Mouse (Mus musculus): ENCODE data around the gene Ngb.
A peak's percentile ranks its signal among the peaks of the same experiment; 100 is the strongest.

Gene Ngb

GRCm38 (mm10) chr12:87102165-87102631, at the start of gene Ngb:
TSS of gene Ngb (minus strand) at chr12:87102539.
- no peak for DNase-seq

- no peak for DNase-seq
These were observed 47.1 kb upstream of the Ngb start for GRCm38 (mm10) chr12:87149471-87149870.

GRCm38 (mm10) chr12:87148136-87148535, 45.8 kb upstream of the Ngb start:
- DNase-seq, result no peak

- peak; percentile 87 to 88 for DNase-seq
These were observed 45.2 kb upstream of the Ngb start, which contains the start of gene Pomt2 for GRCm38 (mm10) chr12:87147395-87148089. TSS of gene Pomt2 (minus strand) at chr12:87147968.

GRCm38 (mm10) chr12:87146966-87147365, 44.6 kb upstream of the Ngb start, which contains the start of gene Gstz1:
TSS of gene Gstz1 (plus strand) at chr12:87147165.
- peak; percentile 87 to 89 for DNase-seq

GRCm38 (mm10) chr12:87142156-87142555, 39.8 kb upstream of the Ngb start:
- DNase-seq, result no peak

- no peak for DNase-seq
These were observed 36.4 kb upstream of the Ngb start for GRCm38 (mm10) chr12:87138768-87139167.

GRCm38 (mm10) chr12:87138342-87138701, 36.0 kb upstream of the Ngb start:
- no peak for DNase-seq

- DNase-seq, result no peak
These were observed 35.4 kb upstream of the Ngb start for GRCm38 (mm10) chr12:87137439-87138341.

GRCm38 (mm10) chr12:87132784-87133183, 30.4 kb upstream of the Ngb start:
- no peak for DNase-seq

GRCm38 (mm10) chr12:87132210-87132609, 29.9 kb upstream of the Ngb start:
- no peak for DNase-seq

GRCm38 (mm10) chr12:87131619-87132018, 29.3 kb upstream of the Ngb start:
- DNase-seq, result peak; percentile 62 to 66

- DNase-seq, result no peak
These were observed 28.8 kb upstream of the Ngb start for GRCm38 (mm10) chr12:87131181-87131580.

GRCm38 (mm10) chr12:87130224-87130623, 27.9 kb upstream of the Ngb start:
- no peak for DNase-seq

- no peak for DNase-seq
These were observed 24.9 kb upstream of the Ngb start for GRCm38 (mm10) chr12:87127256-87127655.

- DNase-seq, result no peak
These were observed 19.7 kb upstream of the Ngb start for GRCm38 (mm10) chr12:87121918-87122589.

- no peak for DNase-seq
These were observed 5.1 kb upstream of the Ngb start for GRCm38 (mm10) chr12:87107357-87107977.

GRCm38 (mm10) chr12:87104796-87105195, 2.5 kb upstream of the Ngb start:
- DNase-seq, result no peak

- no peak for DNase-seq
These were observed 1.1 kb upstream of the Ngb start for GRCm38 (mm10) chr12:87103471-87103870.

GRCm38 (mm10) chr12:87100331-87100730, 2.0 kb downstream of the Ngb start:
- no peak for DNase-seq

- DNase-seq, result no peak
These were observed 8.7 kb downstream of the Ngb start for GRCm38 (mm10) chr12:87093671-87094070.

- DNase-seq, result no peak
These were observed 9.1 kb downstream of the Ngb start for GRCm38 (mm10) chr12:87093249-87093648.

GRCm38 (mm10) chr12:87091916-87092315, 10.4 kb downstream of the Ngb start:
- DNase-seq, result no peak
